Mouse (Mus musculus): Measurements from ENCODE around the gene Samd13. TPM values are rescaled to one million over a fixed set of nuclear protein-coding genes. Genes with fewer than 3 reads are reported as not detected.

Samd13 gene
- polyA plus RNA-seq, 1 experiment: not detected

GRCm38 (mm10) chr3:146655111-146655577 is 30.2 kb downstream of the Samd13 start:
- H3K79me2 ChIP-seq (ENCODE audit: control insufficient read depth, insufficient read depth): no peaks in the 10 kb centered on the region
- H3K27me3 ChIP-seq (ENCODE audit: control insufficient read depth, insufficient read depth, insufficient read length): no peaks in the 10 kb centered on the region
- no peak for TF ChIP-seq MAX (IDR thresholded peaks at IDR 0.05; ENCODE audit: low read depth)
- no peak for TF ChIP-seq CEBPB (IDR thresholded peaks at IDR 0.05; ENCODE audit: insufficient read depth, poor library complexity, severe bottlenecking)
- TF ChIP-seq USF1 (IDR thresholded peaks at IDR 0.05; ENCODE audit: low read depth): no peak
- no peak for TF ChIP-seq TCF12 (IDR thresholded peaks at IDR 0.05; ENCODE audit: insufficient read depth, poor library complexity, severe bottlenecking)
- no peak for TF ChIP-seq MYOD1 (IDR thresholded peaks at IDR 0.05; ENCODE audit: control insufficient read depth in 1 of 3, insufficient read length in 2 of 3, low read depth in 2 of 3)
- no peak for TF ChIP-seq MYOG (IDR thresholded peaks at IDR 0.05; ENCODE audit: control insufficient read depth in 1 of 3, insufficient read depth in 1 of 3, insufficient read length in 2 of 3, low read depth in 2 of 3)
- TF ChIP-seq E2F4 (IDR thresholded peaks at IDR 0.05; ENCODE audit: insufficient read depth): no peak
- H3K36me3 ChIP-seq (ENCODE audit: control insufficient read depth, insufficient read depth): no peaks in the 10 kb centered on the region
- H3K4me3 ChIP-seq: no peak overlapping the region
- no peak overlapping the region for H3ac ChIP-seq (ENCODE audit: control insufficient read depth, insufficient read length)
- no peak overlapping the region for H3K4me2 ChIP-seq (ENCODE audit: low read depth)

- Histone ChIP-seq H3ac (ENCODE audit: control insufficient read depth, insufficient read length) (no peak overlapping the region), H3K36me3 (ENCODE audit: control insufficient read depth, insufficient read depth) (no peaks in the 10 kb centered on the region), H3K4me3 (no peak overlapping the region), H3K4me2 (ENCODE audit: low read depth) (no peak overlapping the region), H3K79me2 (ENCODE audit: control insufficient read depth, insufficient read depth) (no peaks in the 10 kb centered on the region), H3K27me3 (ENCODE audit: control insufficient read depth, insufficient read depth, insufficient read length) (no peaks in the 10 kb centered on the region)
- TF ChIP-seq REST (IDR thresholded peaks at IDR 0.05; ENCODE audit: insufficient read depth, insufficient read length) (no peak), MYOD1 (IDR thresholded peaks at IDR 0.05; ENCODE audit: control insufficient read depth in 1 of 3, insufficient read length in 2 of 3, low read depth in 2 of 3) (no peak), POLR2A (IDR thresholded peaks at IDR 0.05; ENCODE audit: insufficient read length, low read depth) (no peak), USF1 (IDR thresholded peaks at IDR 0.05; ENCODE audit: low read depth) (no peak), POLR2AphosphoS2 (IDR thresholded peaks at IDR 0.05; ENCODE audit: insufficient read length, low read depth) (no peak), TCF3 (IDR thresholded peaks at IDR 0.05; ENCODE audit: insufficient read length, low read depth) (no peak), CEBPB (IDR thresholded peaks at IDR 0.05; ENCODE audit: insufficient read depth, poor library complexity, severe bottlenecking) (no peak), MAX (IDR thresholded peaks at IDR 0.05; ENCODE audit: low read depth) (no peak), TCF12 (IDR thresholded peaks at IDR 0.05; ENCODE audit: insufficient read depth, poor library complexity, severe bottlenecking) (no peak), SRF (IDR thresholded peaks at IDR 0.05; ENCODE audit: control insufficient read depth, insufficient read length, low read depth) (no peak), MYOG (IDR thresholded peaks at IDR 0.05; ENCODE audit: control insufficient read depth in 1 of 3, insufficient read depth in 1 of 3, insufficient read length in 2 of 3, low read depth in 2 of 3) (no peak), E2F4 (IDR thresholded peaks at IDR 0.05; ENCODE audit: insufficient read depth) (no peak)
Measured at GRCm38 (mm10) chr3:146653692-146654091, 31.7 kb downstream of the Samd13 start.

- H3ac ChIP-seq (ENCODE audit: control insufficient read depth, insufficient read length): no peak overlapping the region
- H3K27me3 ChIP-seq (ENCODE audit: control insufficient read depth, insufficient read depth, insufficient read length): no peaks in the 10 kb centered on the region
- TF ChIP-seq POLR2AphosphoS2 (IDR thresholded peaks at IDR 0.05; ENCODE audit: insufficient read length, low read depth): no peak
- TF ChIP-seq E2F4 (IDR thresholded peaks at IDR 0.05; ENCODE audit: insufficient read depth): no peak
- no peak for TF ChIP-seq MYOG (IDR thresholded peaks at IDR 0.05; ENCODE audit: control insufficient read depth in 1 of 3, insufficient read depth in 1 of 3, insufficient read length in 2 of 3, low read depth in 2 of 3)
- TF ChIP-seq CEBPB (IDR thresholded peaks at IDR 0.05; ENCODE audit: insufficient read depth, poor library complexity, severe bottlenecking): no peak
- no peak for TF ChIP-seq SRF (IDR thresholded peaks at IDR 0.05; ENCODE audit: control insufficient read depth, insufficient read length, low read depth)
- no peak for TF ChIP-seq POLR2A (IDR thresholded peaks at IDR 0.05; ENCODE audit: insufficient read length, low read depth)
- TF ChIP-seq TCF3 (IDR thresholded peaks at IDR 0.05; ENCODE audit: insufficient read length, low read depth): no peak
- no peak for TF ChIP-seq TCF12 (IDR thresholded peaks at IDR 0.05; ENCODE audit: insufficient read depth, poor library complexity, severe bottlenecking)
- no peak for TF ChIP-seq MAX (IDR thresholded peaks at IDR 0.05; ENCODE audit: low read depth)
- TF ChIP-seq MYOD1 (IDR thresholded peaks at IDR 0.05; ENCODE audit: control insufficient read depth in 1 of 3, insufficient read length in 2 of 3, low read depth in 2 of 3): no peak
- no peak for TF ChIP-seq USF1 (IDR thresholded peaks at IDR 0.05; ENCODE audit: low read depth)
- TF ChIP-seq REST (IDR thresholded peaks at IDR 0.05; ENCODE audit: insufficient read depth, insufficient read length): no peak
- H3K79me2 ChIP-seq (ENCODE audit: control insufficient read depth, insufficient read depth): no peaks in the 10 kb centered on the region
- H3K4me2 ChIP-seq (ENCODE audit: low read depth): no peak overlapping the region
- H3K4me3 ChIP-seq: no peak overlapping the region
- no peaks in the 10 kb centered on the region for H3K36me3 ChIP-seq (ENCODE audit: control insufficient read depth, insufficient read depth)
Measured at GRCm38 (mm10) chr3:146652431-146652830, 33.0 kb downstream of the Samd13 start.

GRCm38 (mm10) chr3:146651217-146651616 is 34.2 kb downstream of the Samd13 start, which contains the start of gene 4930503B20Rik:
Gene 4930503B20Rik (minus strand): TSS chr3:146651317.
- H3K27me3 ChIP-seq (ENCODE audit: control insufficient read depth, insufficient read depth, insufficient read length): no peaks in the 10 kb centered on the region
- H3K36me3 ChIP-seq (ENCODE audit: control insufficient read depth, insufficient read depth): no peaks in the 10 kb centered on the region
- no peak within 1 kb of the TSS for H3ac ChIP-seq (ENCODE audit: control insufficient read depth, insufficient read length)

GRCm38 (mm10) chr3:146650716-146651115 is 34.7 kb downstream of the Samd13 start:
- H3K36me3 ChIP-seq (ENCODE audit: control insufficient read depth, insufficient read depth): no peaks in the 10 kb centered on the region
- H3K27me3 ChIP-seq (ENCODE audit: control insufficient read depth, insufficient read depth, insufficient read length): no peaks in the 10 kb centered on the region
- no peak overlapping the region for H3K4me2 ChIP-seq (ENCODE audit: low read depth)
- H3K4me3 ChIP-seq: no peak overlapping the region
- H3ac ChIP-seq (ENCODE audit: control insufficient read depth, insufficient read length): no peak overlapping the region
- no peak for TF ChIP-seq USF1 (IDR thresholded peaks at IDR 0.05; ENCODE audit: low read depth)
- no peak for TF ChIP-seq TCF3 (IDR thresholded peaks at IDR 0.05; ENCODE audit: insufficient read length, low read depth)
- no peak for TF ChIP-seq POLR2A (IDR thresholded peaks at IDR 0.05; ENCODE audit: insufficient read length, low read depth)
- TF ChIP-seq E2F4 (IDR thresholded peaks at IDR 0.05; ENCODE audit: insufficient read depth): no peak
- no peak for TF ChIP-seq MYOG (IDR thresholded peaks at IDR 0.05; ENCODE audit: control insufficient read depth in 1 of 3, insufficient read depth in 1 of 3, insufficient read length in 2 of 3, low read depth in 2 of 3)
- no peak for TF ChIP-seq TCF12 (IDR thresholded peaks at IDR 0.05; ENCODE audit: insufficient read depth, poor library complexity, severe bottlenecking)
- TF ChIP-seq CEBPB (IDR thresholded peaks at IDR 0.05; ENCODE audit: insufficient read depth, poor library complexity, severe bottlenecking): no peak
- no peak for TF ChIP-seq SRF (IDR thresholded peaks at IDR 0.05; ENCODE audit: control insufficient read depth, insufficient read length, low read depth)
- no peak for TF ChIP-seq REST (IDR thresholded peaks at IDR 0.05; ENCODE audit: insufficient read depth, insufficient read length)
- no peak for TF ChIP-seq MYOD1 (IDR thresholded peaks at IDR 0.05; ENCODE audit: control insufficient read depth in 1 of 3, insufficient read length in 2 of 3, low read depth in 2 of 3)
- no peak for TF ChIP-seq MAX (IDR thresholded peaks at IDR 0.05; ENCODE audit: low read depth)
- TF ChIP-seq POLR2AphosphoS2 (IDR thresholded peaks at IDR 0.05; ENCODE audit: insufficient read length, low read depth): no peak
- no peaks in the 10 kb centered on the region for H3K79me2 ChIP-seq (ENCODE audit: control insufficient read depth, insufficient read depth)

More at GRCm38 (mm10) chr3:146651217-146651616, 34.2 kb downstream of the Samd13 start, which contains the start of gene 4930503B20Rik:
- no peak for TF ChIP-seq TCF12 (IDR thresholded peaks at IDR 0.05; ENCODE audit: insufficient read depth, poor library complexity, severe bottlenecking)
- no peak for TF ChIP-seq POLR2AphosphoS2 (IDR thresholded peaks at IDR 0.05; ENCODE audit: insufficient read length, low read depth)
- TF ChIP-seq TCF3 (IDR thresholded peaks at IDR 0.05; ENCODE audit: insufficient read length, low read depth): no peak
- TF ChIP-seq MYOG (IDR thresholded peaks at IDR 0.05; ENCODE audit: control insufficient read depth in 1 of 3, insufficient read depth in 1 of 3, insufficient read length in 2 of 3, low read depth in 2 of 3): no peak
- Histone ChIP-seq H3K79me2 (ENCODE audit: control insufficient read depth, insufficient read depth) (no peaks in the 10 kb centered on the region), H3K4me2 (ENCODE audit: low read depth) (no peak within 1 kb of the TSS), H3K4me3 (no peak within 1 kb of the TSS)

Measured in myocyte (in vitro differentiated cells).